Mouse (Mus musculus) forebrain, embryonic 15.5 days (tissue): Measurements from ENCODE around the gene Thy1. TPM values are rescaled to one million over a fixed set of nuclear protein-coding genes. Genes with fewer than 3 reads are reported as not detected.

Experiments
- ATAC-seq: fragments of 200-750 bp; cut with Nextera tagmentation; replicated peaks from 2 replicates; pipeline ENCODE4 v1.8.0; 2017; ENCODE audit warnings: mild to moderate bottlenecking, moderate TSS enrichment, moderate library complexity
- H3K27ac ChIP-seq: fragments of 300-500 bp; sonication (generic); replicated peaks from 2 replicates; pipeline ENCODE4 v1.5.1; 2015; ENCODE audit warnings: mild to moderate bottlenecking, inconsistent platforms
- H3K27me3 ChIP-seq: fragments of 300-500 bp; sonication (generic); 2 replicates; pipeline ENCODE4 v1.6.1; 2015; ENCODE audit warnings: inconsistent platforms
- H3K36me3 ChIP-seq: fragments of 300-500 bp; sonication (generic); 2 replicates; pipeline ENCODE4 v1.6.1; 2015; ENCODE audit warnings: mild to moderate bottlenecking, inconsistent platforms
- H3K4me1 ChIP-seq: fragments of 300-500 bp; sonication (generic); 2 replicates; pipeline ENCODE4 v1.6.1; 2015; ENCODE audit warnings: inconsistent platforms
- H3K4me2 ChIP-seq: fragments of 300-500 bp; sonication (generic); replicated peaks from 2 replicates; pipeline ENCODE4 v1.6.1; 2015; ENCODE audit warnings: mild to moderate bottlenecking, inconsistent platforms
- H3K4me3 ChIP-seq: fragments of 300-500 bp; sonication (generic); 2 replicates; pipeline ENCODE4 v1.5.1; 2015; ENCODE audit warnings: mild to moderate bottlenecking, inconsistent platforms
- H3K9ac ChIP-seq: fragments of 300-500 bp; sonication (generic); replicated peaks from 2 replicates; pipeline ENCODE4 v1.6.1; 2015; ENCODE audit warnings: mild to moderate bottlenecking, inconsistent platforms
- H3K9me3 ChIP-seq: fragments of 300-500 bp; sonication (generic); 2 replicates; pipeline ENCODE4 v1.6.1; 2016; ENCODE audit warnings: inconsistent platforms
- WGBS: fragments of 180-500 bp; shearing (Covaris S2); methylation state at CpG from one replicate; pipeline ENCODE4 v1.1.7; 2015; ENCODE audit warnings: mixed read lengths; 5-methylcytosine and 5-hydroxymethylcytosine counted together
- polyA plus RNA-seq: library from polyadenylated mRNA; unstranded; fragments of >200 nt; fragmentation: Nextera tagmentation; extraction: Ambion mirVana; gene quantifications from 2 replicates; pipeline ENCODE4 v1.2.1, GENCODE M21; 2015

The Thy1 gene
- polyA plus RNA-seq, 1 experiment from 2014 or later: 3.7 TPM

GRCm38 (mm10) chr9:44041511-44042395 is 1.4 kb upstream of the Thy1 start:
- no peaks in the 10 kb centered on the region for H3K36me3 ChIP-seq
- no peak overlapping the region for H3K4me2 ChIP-seq
- no peaks in the 10 kb centered on the region for H3K9me3 ChIP-seq
- no peak overlapping the region; the same call in 1 of the 2 replicates for H3K27ac ChIP-seq
- peaks cover 18% of the 10 kb centered on the region for H3K27me3 ChIP-seq
- no peak overlapping the region for H3K4me3 ChIP-seq
- ATAC-seq: no peak
- no peak overlapping the region for H3K9ac ChIP-seq
- H3K4me1 ChIP-seq: peaks cover 20% of the 10 kb centered on the region
- 63% methylated on average over 7 of the region's 7 CpGs for WGBS

GRCm38 (mm10) chr9:44042396-44042680 is 846 bp upstream of the Thy1 start:
- H3K27ac ChIP-seq: no peak overlapping the region
- H3K4me2 ChIP-seq: no peak overlapping the region
- 90% methylated on average over 1 of the region's 1 CpGs for WGBS
- H3K4me3 ChIP-seq: no peak overlapping the region
- no peak overlapping the region for H3K9ac ChIP-seq
- peaks cover 20% of the 10 kb centered on the region for H3K4me1 ChIP-seq
- peaks cover 18% of the 10 kb centered on the region for H3K27me3 ChIP-seq
- no peaks in the 10 kb centered on the region for H3K36me3 ChIP-seq
- H3K9me3 ChIP-seq: no peaks in the 10 kb centered on the region
- no peak for ATAC-seq

- ATAC-seq: 0 out of 2 replicates have a peak, but pooled peaks have one; percentile 7
- 3% methylated on average over 23 of the region's 23 CpGs for WGBS
- no peak overlapping the region for H3K27ac ChIP-seq
Observed at GRCm38 (mm10) chr9:44043708-44044425, 683 bp downstream of the Thy1 start.

GRCm38 (mm10) chr9:44044426-44045157 is 1.4 kb downstream of the Thy1 start:
- H3K4me2 ChIP-seq: peak overlapping the region; percentile 60
- no peak for ATAC-seq
- peaks cover 23% of the 10 kb centered on the region for H3K4me1 ChIP-seq
- H3K27me3 ChIP-seq: peaks cover 18% of the 10 kb centered on the region
- no peaks in the 10 kb centered on the region for H3K36me3 ChIP-seq
- H3K27ac ChIP-seq: no peak overlapping the region
- peak overlapping the region; percentile 39 for H3K4me3 ChIP-seq
- H3K9me3 ChIP-seq: no peaks in the 10 kb centered on the region
- H3K9ac ChIP-seq: no peak overlapping the region
- WGBS: 40% methylated on average over 14 of the region's 14 CpGs

More at GRCm38 (mm10) chr9:44043708-44044425, 683 bp downstream of the Thy1 start:
- peak overlapping the region; percentile 34 for H3K9ac ChIP-seq
- peak overlapping the region; percentile 60 for H3K4me2 ChIP-seq
- peaks cover 23% of the 10 kb centered on the region for H3K4me1 ChIP-seq
- peak overlapping the region; percentile 39 for H3K4me3 ChIP-seq
- H3K27me3 ChIP-seq: peaks cover 18% of the 10 kb centered on the region
- H3K36me3 ChIP-seq: no peaks in the 10 kb centered on the region
- H3K9me3 ChIP-seq: no peaks in the 10 kb centered on the region

- 74% methylated on average over 3 of the region's 3 CpGs for WGBS
Observed at GRCm38 (mm10) chr9:44045158-44045883, 2.1 kb downstream of the Thy1 start.

GRCm38 (mm10) chr9:44045884-44046272 is 2.7 kb downstream of the Thy1 start:
- WGBS: 83% methylated on average over 5 of the region's 5 CpGs
- Histone ChIP-seq H3K4me3 (no peak overlapping the region), H3K9ac (no peak overlapping the region), H3K27me3 (peaks cover 18% of the 10 kb centered on the region), H3K4me1 (peaks cover 23% of the 10 kb centered on the region), H3K36me3 (no peaks in the 10 kb centered on the region), H3K9me3 (no peaks in the 10 kb centered on the region), H3K4me2 (no peak overlapping the region), H3K27ac (no peak overlapping the region)
- ATAC-seq: no peak

More at GRCm38 (mm10) chr9:44045158-44045883, 2.1 kb downstream of the Thy1 start:
- no peak overlapping the region for H3K27ac ChIP-seq
- no peak overlapping the region for H3K4me2 ChIP-seq
- H3K9me3 ChIP-seq: no peaks in the 10 kb centered on the region
- ATAC-seq: no peak
- peaks cover 23% of the 10 kb centered on the region for H3K4me1 ChIP-seq
- H3K36me3 ChIP-seq: no peaks in the 10 kb centered on the region
- H3K4me3 ChIP-seq: no peak overlapping the region
- H3K27me3 ChIP-seq: peaks cover 18% of the 10 kb centered on the region
- no peak overlapping the region for H3K9ac ChIP-seq

GRCm38 (mm10) chr9:44046426-44046825 is 3.2 kb downstream of the Thy1 start:
- no peak overlapping the region for H3K4me3 ChIP-seq
- 89% methylated on average over 12 of the region's 12 CpGs for whole genome bisulfite sequencing
- no peak overlapping the region for H3K9ac ChIP-seq
- no peak for ATAC-seq
- no peaks in the 10 kb centered on the region for H3K9me3 ChIP-seq
- H3K27ac ChIP-seq: no peak overlapping the region
- peaks cover 18% of the 10 kb centered on the region for H3K27me3 ChIP-seq
- no peak overlapping the region for H3K4me2 ChIP-seq
- H3K36me3 ChIP-seq: no peaks in the 10 kb centered on the region
- peaks cover 23% of the 10 kb centered on the region for H3K4me1 ChIP-seq

GRCm38 (mm10) chr9:44047071-44047470 is 3.9 kb downstream of the Thy1 start:
- WGBS: 67% methylated on average over 6 of the region's 6 CpGs
- no peak for ATAC-seq
- Histone ChIP-seq H3K4me3 (no peak overlapping the region), H3K9me3 (no peaks in the 10 kb centered on the region), H3K27me3 (peaks cover 17% of the 10 kb centered on the region), H3K27ac (no peak overlapping the region), H3K9ac (no peak overlapping the region), H3K4me1 (peaks cover 22% of the 10 kb centered on the region), H3K4me2 (no peak overlapping the region), H3K36me3 (no peaks in the 10 kb centered on the region)

- Histone ChIP-seq H3K27me3 (peaks cover 14% of the 10 kb centered on the region), H3K4me1 (peaks cover 18% of the 10 kb centered on the region), H3K4me3 (no peak overlapping the region), H3K9me3 (no peaks in the 10 kb centered on the region), H3K36me3 (no peaks in the 10 kb centered on the region), H3K9ac (no peak overlapping the region), H3K4me2 (no peak overlapping the region), H3K27ac (no peak overlapping the region)
- ATAC-seq: no peak
- 80% methylated on average over 14 of the region's 14 CpGs for WGBS
Observed at GRCm38 (mm10) chr9:44047571-44048490, 4.6 kb downstream of the Thy1 start.

GRCm38 (mm10) chr9:44048541-44049380 is 5.6 kb downstream of the Thy1 start:
- Histone ChIP-seq H3K36me3 (no peaks in the 10 kb centered on the region), H3K27ac (no peak overlapping the region), H3K4me1 (peaks cover 9% of the 10 kb centered on the region), H3K9ac (no peak overlapping the region), H3K9me3 (no peaks in the 10 kb centered on the region), H3K4me2 (no peak overlapping the region), H3K4me3 (no peak overlapping the region), H3K27me3 (peaks cover 14% of the 10 kb centered on the region)
- 74% methylated on average over 15 of the region's 15 CpGs for WGBS
- ATAC-seq: no peak
